Mouse (Mus musculus): Measurements from ENCODE around the gene Dpp6.
A peak's percentile ranks its signal among the peaks of the same experiment; 100 is the strongest.

Gene Dpp6

GRCm38 (mm10) chr5:27275871-27276270, 458.9 kb downstream of the Dpp6 start:
- DNase-seq (ENCODE audit: low spot score in 2 of 2), result no peak

GRCm38 (mm10) chr5:27278120-27278645, 461.2 kb downstream of the Dpp6 start:
- no peak for DNase-seq (ENCODE audit: low spot score in 2 of 2)

- DNase-seq (ENCODE audit: low spot score in 2 of 2), result no peak
Measured at GRCm38 (mm10) chr5:27286876-27287275, 469.9 kb downstream of the Dpp6 start.

- no peak for DNase-seq (ENCODE audit: low spot score in 2 of 2)
Measured at GRCm38 (mm10) chr5:27291378-27291777, 474.4 kb downstream of the Dpp6 start.

- no peak for DNase-seq (ENCODE audit: low spot score in 2 of 2)
Measured at GRCm38 (mm10) chr5:27292236-27292635, 475.2 kb downstream of the Dpp6 start.

- no peak for DNase-seq (ENCODE audit: low spot score in 2 of 2)
Measured at GRCm38 (mm10) chr5:27304115-27304514, 487.1 kb downstream of the Dpp6 start.

- DNase-seq (ENCODE audit: low spot score in 2 of 2), result peak; percentile 68 to 77
Measured at GRCm38 (mm10) chr5:27306497-27307152, 489.6 kb downstream of the Dpp6 start.

- no peak for DNase-seq (ENCODE audit: low spot score in 2 of 2)
Measured at GRCm38 (mm10) chr5:27310217-27310616, 493.2 kb downstream of the Dpp6 start.

- no peak for DNase-seq (ENCODE audit: low spot score in 2 of 2)
Measured at GRCm38 (mm10) chr5:27316674-27317073, 499.7 kb downstream of the Dpp6 start.

GRCm38 (mm10) chr5:27317264-27317663, 500.3 kb downstream of the Dpp6 start:
- no peak for DNase-seq (ENCODE audit: low spot score in 2 of 2)

GRCm38 (mm10) chr5:27317832-27318231, 500.8 kb downstream of the Dpp6 start:
- DNase-seq (ENCODE audit: low spot score in 2 of 2), result no peak

GRCm38 (mm10) chr5:27319731-27320130, 502.7 kb downstream of the Dpp6 start:
- DNase-seq (ENCODE audit: low spot score in 2 of 2), result no peak

GRCm38 (mm10) chr5:27322895-27323792, 506.1 kb downstream of the Dpp6 start:
- DNase-seq (ENCODE audit: low spot score in 2 of 2), result no peak

- peak; percentile 42 to 53 for DNase-seq (ENCODE audit: low spot score in 2 of 2)
Measured at GRCm38 (mm10) chr5:27324346-27324928, 507.4 kb downstream of the Dpp6 start.

- DNase-seq (ENCODE audit: low spot score in 2 of 2), result no peak
Measured at GRCm38 (mm10) chr5:27336698-27337097, 519.7 kb downstream of the Dpp6 start.

GRCm38 (mm10) chr5:27339196-27340030, 522.4 kb downstream of the Dpp6 start:
- no peak for DNase-seq (ENCODE audit: low spot score in 2 of 2)

GRCm38 (mm10) chr5:27342276-27342675, 525.3 kb downstream of the Dpp6 start:
- DNase-seq (ENCODE audit: low spot score in 2 of 2), result no peak

GRCm38 (mm10) chr5:27343626-27344025, 526.6 kb downstream of the Dpp6 start:
- DNase-seq (ENCODE audit: low spot score in 2 of 2), result no peak

GRCm38 (mm10) chr5:27348181-27349095, 531.4 kb downstream of the Dpp6 start:
- no peak for DNase-seq (ENCODE audit: low spot score in 2 of 2)

- DNase-seq (ENCODE audit: low spot score in 2 of 2), result no peak
Measured at GRCm38 (mm10) chr5:27357630-27358029, 540.6 kb downstream of the Dpp6 start.
